Mouse (Mus musculus): ENCODE data around the gene Iqcn. TPM values are rescaled to one million over a fixed set of nuclear protein-coding genes. Genes with fewer than 3 reads are reported as not detected.

Iqcn gene
- polyA plus RNA-seq, 1 experiment from 2014 or later: 0.06 TPM

DNA sequence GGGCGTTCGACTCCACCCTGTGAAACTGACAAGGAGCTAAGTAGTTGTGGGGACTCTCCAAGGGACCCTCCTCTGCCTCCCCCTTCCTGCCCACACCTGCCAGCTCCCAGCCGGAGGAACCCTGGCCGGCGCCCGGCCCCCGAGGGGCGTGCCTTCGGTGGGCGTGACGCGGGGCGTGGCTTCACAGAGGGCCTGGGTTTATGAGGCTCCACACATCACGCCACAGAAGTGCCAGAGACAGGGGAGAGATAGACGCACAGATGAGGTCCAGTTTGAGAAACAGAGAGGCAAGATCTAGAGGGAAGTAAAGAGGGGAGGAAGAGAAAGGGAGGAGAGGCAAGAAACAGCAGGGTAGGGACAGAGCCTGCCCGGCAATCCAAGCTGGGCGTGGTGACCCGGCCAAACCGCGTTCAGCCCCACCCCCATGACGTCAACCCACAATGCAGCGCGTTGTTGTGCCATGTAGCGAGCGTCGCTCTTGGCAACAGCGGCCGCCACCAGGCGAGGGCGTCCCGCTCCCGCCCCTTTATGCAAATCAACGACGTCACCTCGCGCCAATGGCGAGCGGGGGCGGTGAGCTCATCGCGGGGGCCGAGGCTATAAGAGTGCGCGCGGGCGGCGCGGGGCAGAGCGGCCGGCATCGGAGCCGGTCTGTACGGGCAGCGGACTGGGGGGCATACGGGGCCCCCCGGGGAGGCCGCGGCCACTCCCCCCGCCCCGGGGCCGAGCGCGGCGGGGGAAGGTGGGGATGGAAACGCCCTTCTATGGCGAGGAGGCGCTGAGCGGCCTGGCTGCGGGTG lies 4.7 kb upstream of the Iqcn start, which contains the start of gene Jund:
TSS of gene Jund (plus strand) at position 640 of the 800 bp plus-strand sequence.
- TF ChIP-seq CTCF (IDR thresholded peaks at IDR 0.05): no peak
- in situ Hi-C loops (cut with MboI; ENCODE audit: low pct_unique_long_range_greater_than_20kb): no loop called here
- H3K27me3 ChIP-seq: no peaks in the 10 kb centered on the region
- ChIA-PET CTCF (interaction anchor here (1.0 to 5.3 kb wide), 2 partner anchors 16 to 27 kb away, joined by 5 to 45 read pairs; partner anchors contain the start of gene Lsm4), POLR2A (interaction anchor here (1.2 to 4.3 kb wide), 7 partner anchors 11 to 88 kb away, joined by 4 to 27 read pairs (median 9); partner anchors contain the start of gene Lsm4)
- ATAC-seq (peak; percentile 41), DNase-seq (ENCODE audit: low read depth, low spot score) (peak; percentile 93)

DNA sequence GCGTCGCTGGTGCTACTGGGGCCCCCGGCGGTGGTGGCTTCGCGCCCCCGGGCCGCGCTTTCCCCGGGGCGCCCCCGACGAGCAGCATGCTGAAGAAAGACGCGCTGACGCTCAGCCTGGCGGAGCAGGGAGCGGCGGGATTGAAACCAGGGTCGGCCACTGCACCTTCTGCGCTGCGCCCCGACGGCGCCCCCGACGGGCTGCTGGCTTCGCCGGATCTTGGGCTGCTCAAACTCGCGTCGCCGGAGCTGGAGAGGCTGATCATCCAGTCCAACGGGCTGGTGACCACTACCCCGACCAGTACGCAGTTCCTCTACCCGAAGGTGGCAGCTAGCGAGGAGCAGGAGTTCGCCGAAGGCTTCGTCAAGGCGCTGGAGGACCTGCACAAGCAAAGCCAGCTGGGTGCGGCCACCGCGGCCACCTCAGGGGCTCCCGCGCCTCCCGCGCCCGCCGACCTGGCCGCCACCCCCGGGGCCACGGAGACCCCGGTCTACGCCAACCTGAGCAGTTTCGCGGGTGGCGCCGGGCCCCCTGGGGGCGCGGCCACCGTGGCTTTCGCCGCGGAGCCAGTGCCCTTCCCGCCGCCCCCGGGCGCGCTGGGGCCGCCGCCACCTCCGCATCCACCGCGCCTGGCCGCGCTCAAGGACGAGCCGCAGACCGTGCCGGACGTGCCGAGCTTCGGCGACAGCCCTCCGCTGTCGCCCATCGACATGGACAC lies 4.0 kb upstream of the Iqcn start:
- ATAC-seq (peak; percentile 0), DNase-seq (ENCODE audit: low read depth, low spot score) (no peak)
- in situ Hi-C loops (cut with MboI; ENCODE audit: low pct_unique_long_range_greater_than_20kb): no loop called here
- ChIA-PET CTCF (interaction anchor here (0.9 to 5.3 kb wide), 3 partner anchors 17 to 28 kb away, joined by 3 to 45 read pairs (median 5); partner anchors contain the start of gene Lsm4), POLR2A (interaction anchor here (0.9 to 4.3 kb wide), 11 partner anchors 10 to 89 kb away, joined by 3 to 27 read pairs (median 5); partner anchors contain the start of gene Lsm4)
- TF ChIP-seq CTCF (IDR thresholded peaks at IDR 0.05): no peak
- no peaks in the 10 kb centered on the region for H3K27me3 ChIP-seq

DNA sequence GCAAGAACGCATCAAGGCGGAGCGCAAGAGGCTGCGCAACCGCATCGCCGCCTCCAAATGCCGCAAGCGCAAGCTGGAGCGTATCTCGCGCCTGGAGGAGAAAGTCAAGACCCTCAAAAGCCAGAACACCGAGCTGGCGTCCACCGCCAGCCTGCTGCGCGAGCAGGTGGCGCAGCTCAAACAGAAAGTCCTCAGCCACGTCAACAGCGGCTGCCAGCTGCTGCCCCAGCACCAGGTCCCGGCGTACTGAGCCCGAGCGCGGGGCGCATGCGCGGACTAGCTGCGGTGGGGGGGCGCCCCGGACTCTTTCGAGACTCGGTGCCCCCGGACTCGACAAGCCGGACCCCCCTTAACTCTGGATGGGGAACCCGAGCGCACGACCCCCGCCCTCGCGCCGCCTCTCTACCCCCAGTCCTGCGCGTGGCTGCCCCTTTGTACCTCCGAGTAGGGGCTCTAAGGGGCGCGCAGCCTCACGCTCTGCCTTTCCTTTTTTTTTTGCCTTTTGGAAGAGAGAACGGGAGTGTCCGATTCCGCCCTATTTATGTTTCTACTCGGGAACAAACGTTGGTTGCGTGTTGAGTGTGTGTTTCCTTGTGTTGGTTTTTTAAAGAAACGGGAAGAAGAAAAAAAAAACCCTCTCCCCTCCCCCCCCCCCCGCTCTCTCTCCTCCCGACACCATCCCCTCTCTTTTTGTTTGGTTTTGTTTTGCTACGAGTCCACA lies 3.3 kb upstream of the Iqcn start:
- no peaks in the 10 kb centered on the region for H3K27me3 ChIP-seq
- TF ChIP-seq CTCF (IDR thresholded peaks at IDR 0.05): no peak
- ChIA-PET CTCF (interaction anchor here (0.9 to 5.3 kb wide), 5 partner anchors 18 to 89 kb away, joined by 3 to 45 read pairs (median 6); partner anchors contain the start of gene Lsm4), POLR2A (interaction anchor here (0.6 to 4.3 kb wide), 10 partner anchors 10 to 81 kb away, joined by 3 to 27 read pairs (median 4); partner anchors contain the start of gene Lsm4)
- no peak for ATAC-seq
- no peak for DNase-seq (ENCODE audit: low read depth, low spot score)
- in situ Hi-C loops (cut with MboI; ENCODE audit: low pct_unique_long_range_greater_than_20kb): no loop called here

DNA sequence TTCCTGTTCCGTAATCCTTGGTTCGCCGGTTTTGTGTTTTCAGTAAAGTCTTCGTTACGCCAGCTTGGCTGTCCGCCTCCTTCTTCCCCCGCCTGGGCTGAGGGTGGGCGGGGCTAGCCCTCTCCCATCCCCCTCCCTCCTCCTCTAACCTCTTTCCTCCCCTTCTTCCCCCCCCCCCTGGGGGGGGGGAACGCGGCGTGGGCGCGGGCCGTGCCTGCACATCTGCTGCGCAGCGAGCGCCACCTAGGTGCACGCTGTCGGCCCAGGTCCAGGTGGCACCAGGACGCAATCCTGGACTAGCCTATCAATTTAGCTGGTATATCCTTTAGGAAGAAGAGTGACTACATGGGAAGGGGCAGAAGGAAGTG lies 2.7 kb upstream of the Iqcn start:
- H3K27me3 ChIP-seq: no peaks in the 10 kb centered on the region
- in situ Hi-C loops (cut with MboI; ENCODE audit: low pct_unique_long_range_greater_than_20kb): no loop called here
- CTCF ChIA-PET: interaction anchor here (0.6 to 5.3 kb wide), 14 partner anchors 18 to 90 kb away, joined by 3 to 45 read pairs (median 4); partner anchors contain the start of genes Lrrc25, Lsm4 and Pgpep1
- POLR2A ChIA-PET: interaction anchor here (0.6 to 3.2 kb wide), 8 partner anchors 9 to 70 kb away, joined by 3 to 31 read pairs (median 4); partner anchors contain the start of gene Lsm4
- TF ChIP-seq CTCF (IDR thresholded peaks at IDR 0.05): no peak
- no peak for DNase-seq (ENCODE audit: low read depth, low spot score)
- no peak for ATAC-seq

DNA sequence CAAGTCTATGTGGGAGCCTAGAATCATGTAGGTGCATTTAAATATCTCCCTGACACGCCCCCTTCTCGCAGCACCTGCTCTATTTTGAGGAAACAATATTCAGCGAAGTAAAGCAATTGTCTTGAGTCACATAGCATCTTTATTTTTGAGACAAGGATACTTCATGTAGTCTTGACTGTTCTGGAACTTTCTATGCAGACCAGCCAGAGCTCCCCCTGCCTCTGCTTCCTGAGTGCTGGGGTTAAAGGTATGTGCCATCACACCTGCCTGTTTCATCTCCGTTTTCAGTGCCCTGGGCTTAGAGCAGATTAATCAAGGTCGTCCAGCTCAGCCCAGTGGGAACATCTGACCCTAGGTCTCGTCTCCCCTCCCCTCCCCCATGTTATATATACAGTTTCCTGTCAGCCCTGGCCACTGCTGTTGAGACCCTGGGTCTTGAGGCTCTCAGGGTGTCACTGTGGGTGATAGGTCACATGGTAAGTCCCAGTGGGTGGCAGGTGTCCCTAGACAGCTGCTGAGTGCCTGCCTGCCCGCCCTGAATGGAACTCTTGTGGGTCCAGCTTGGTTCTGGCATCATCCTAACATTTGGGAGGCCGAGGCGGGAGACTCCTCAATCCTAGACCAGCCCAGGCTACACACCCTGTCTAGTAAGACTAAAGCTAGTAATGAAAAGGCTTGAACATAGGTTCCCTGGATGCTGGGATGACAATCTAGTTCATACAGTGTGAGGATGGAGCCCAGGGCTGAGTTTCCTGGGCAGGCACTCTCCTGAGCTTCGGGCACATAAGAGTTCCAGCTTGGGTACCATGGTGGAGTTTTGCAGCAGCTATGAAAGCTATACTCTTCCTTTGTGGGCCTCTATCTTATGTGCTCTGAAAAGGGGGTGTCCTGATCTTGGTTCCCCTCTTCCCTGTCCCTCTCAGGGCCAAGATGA lies 1.9 kb upstream of the Iqcn start:
- ChIA-PET POLR2A (interaction anchor here (0.6 to 3.2 kb wide), 8 partner anchors 9 to 72 kb away, joined by 3 to 31 read pairs (median 4); partner anchors contain the start of gene Lsm4), CTCF (interaction anchor here (0.6 to 5.3 kb wide), 13 partner anchors 20 to 91 kb away, joined by 3 to 45 read pairs (median 4); partner anchors contain the start of genes Lrrc25, Lsm4 and Pgpep1)
- no peak for TF ChIP-seq CTCF (IDR thresholded peaks at IDR 0.05)
- in situ Hi-C loops (cut with MboI; ENCODE audit: low pct_unique_long_range_greater_than_20kb): no loop called here
- DNase-seq (ENCODE audit: low read depth, low spot score): no peak
- H3K27me3 ChIP-seq: no peaks in the 10 kb centered on the region
- no peak for ATAC-seq

DNA sequence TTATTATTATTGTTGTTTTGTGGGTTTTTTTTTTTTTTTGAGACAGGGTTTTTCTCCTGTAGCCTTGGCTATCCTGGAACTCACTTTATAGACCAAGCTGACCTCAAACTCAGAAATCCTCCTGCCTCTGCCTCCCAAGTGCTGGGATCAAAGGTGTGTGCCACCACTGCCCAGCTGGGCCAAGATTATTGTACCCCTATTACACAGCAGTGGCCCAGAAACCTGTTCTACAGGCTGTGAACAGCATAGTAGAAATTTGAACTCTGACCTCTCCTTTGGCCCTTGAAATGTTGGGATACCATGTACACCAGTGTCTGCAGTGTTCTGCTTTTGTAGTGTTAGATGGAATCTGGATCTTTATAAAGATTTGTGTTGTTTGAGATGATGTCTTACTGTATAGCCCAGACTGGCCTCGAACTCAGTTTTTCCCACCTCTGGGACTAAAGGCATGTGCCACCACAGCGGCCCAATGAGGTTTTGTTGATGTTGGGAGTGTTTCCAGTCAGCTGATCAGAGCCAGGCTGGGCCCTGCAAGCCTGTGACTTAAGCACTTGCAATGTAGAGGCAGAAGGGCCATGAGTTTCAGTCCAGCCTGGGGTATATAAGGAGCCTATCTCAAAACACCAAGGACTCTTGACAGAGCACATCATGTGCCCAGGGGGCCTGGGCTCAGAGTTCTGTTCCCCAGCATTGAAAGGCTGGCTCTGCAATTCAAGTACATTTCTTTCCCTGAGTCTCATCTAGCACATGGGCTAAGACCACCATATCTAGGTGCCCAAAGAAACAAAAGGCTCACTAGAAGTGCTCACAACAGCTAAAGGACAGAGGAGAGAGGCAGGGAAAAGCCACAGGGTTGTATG lies 1.0 kb upstream of the Iqcn start:
- DNase-seq (ENCODE audit: low read depth, low spot score) (no peak), ATAC-seq (peak; percentile 3)
- ChIA-PET POLR2A (interaction anchor here (0.6 to 3.2 kb wide), 7 partner anchors 8 to 73 kb away, joined by 3 to 31 read pairs (median 5); partner anchors contain the start of gene Lsm4), CTCF (interaction anchor here (1.0 to 5.3 kb wide), 5 partner anchors 23 to 60 kb away, joined by 3 to 45 read pairs (median 6); partner anchors contain the start of gene Lsm4)
- in situ Hi-C loops (cut with MboI; ENCODE audit: low pct_unique_long_range_greater_than_20kb): no loop called here
- no peak for TF ChIP-seq CTCF (IDR thresholded peaks at IDR 0.05)
- H3K27me3 ChIP-seq: no peaks in the 10 kb centered on the region

DNA sequence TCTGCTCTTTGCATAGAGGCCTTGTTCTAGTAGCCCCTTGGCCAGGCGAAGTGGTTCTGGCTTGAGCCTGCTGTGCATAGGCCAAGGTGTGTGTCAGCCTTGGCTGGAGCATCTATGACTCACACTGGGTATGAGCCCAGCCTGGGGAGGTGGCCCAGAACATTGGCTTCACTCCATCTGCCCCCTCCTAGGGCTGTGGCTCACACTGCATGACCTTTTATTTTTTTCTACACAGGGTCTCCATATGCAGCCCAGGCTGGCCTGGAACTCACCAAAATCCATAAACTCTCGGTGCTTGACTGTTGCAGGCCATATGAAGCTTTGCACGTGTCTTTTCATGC lies 445 bp upstream of the Iqcn start:
- CTCF ChIA-PET: interaction anchor here (1.0 to 5.3 kb wide), 3 partner anchors 31 to 60 kb away, joined by 3 to 45 read pairs (median 7); partner anchors contain the start of gene Lsm4

DNA sequence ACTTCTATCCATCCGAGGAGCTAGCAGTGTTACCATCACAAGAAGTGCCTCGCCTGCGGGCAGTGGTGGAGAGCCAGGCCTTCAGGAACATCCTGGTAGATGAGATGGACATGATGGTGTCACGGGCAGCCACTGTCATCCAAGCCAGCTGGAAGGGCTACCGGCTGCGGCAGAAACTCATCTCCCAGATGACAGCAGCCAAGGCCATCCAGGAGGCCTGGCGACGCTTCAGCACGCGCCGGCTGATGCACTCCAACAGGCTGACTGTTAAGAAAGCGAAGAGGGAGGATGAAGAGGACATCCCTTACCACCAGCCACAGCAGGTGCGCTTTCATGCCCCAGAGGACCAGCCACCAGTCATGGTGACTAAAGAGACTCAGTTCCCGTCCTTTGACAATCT lies 5.0 kb downstream of the Iqcn start:
- ChIA-PET CTCF (no interaction called here), POLR2A (interaction anchor here (0.6 kb wide), 1 partner anchor 101 kb away, joined by 6 read pairs; no protein-coding TSS in a partner anchor)
- DNase-seq (ENCODE audit: low read depth, low spot score) (no peak), ATAC-seq (no peak)
- in situ Hi-C loops (cut with MboI; ENCODE audit: low pct_unique_long_range_greater_than_20kb): no loop called here
- no peaks in the 10 kb centered on the region for H3K27me3 ChIP-seq
- TF ChIP-seq CTCF (IDR thresholded peaks at IDR 0.05): no peak

More for the DNA sequence above, 445 bp upstream of the Iqcn start:
- POLR2A ChIA-PET: interaction anchor here (3.2 kb wide), 1 partner anchor 29 kb away, joined by 31 read pairs; the partner anchor contains the start of gene Lsm4
- no peaks in the 10 kb centered on the region for H3K27me3 ChIP-seq
- DNase-seq (ENCODE audit: low read depth, low spot score) (peak; percentile 83), ATAC-seq (peak; percentile 24)
- in situ Hi-C loops (cut with MboI; ENCODE audit: low pct_unique_long_range_greater_than_20kb): no loop called here
- TF ChIP-seq CTCF (IDR thresholded peaks at IDR 0.05): no peak

Data from Patski (cell line).